Mouse (Mus musculus) limb, embryonic 11.5 days (tissue): Measurements from ENCODE around the gene Dnah3. TPM values are rescaled to one million over a fixed set of nuclear protein-coding genes. Genes with fewer than 3 reads are reported as not detected.
A peak's percentile ranks its signal among the peaks of the same experiment; 100 is the strongest.

Source experiments
- ATAC-seq: fragments of 200-750 bp; cut with Nextera tagmentation; 2 replicates; pipeline ENCODE4 v1.8.0; 2017; ENCODE audit warnings: low read depth; ENCODE audit not compliant: insufficient number of reproducible peaks, low FRiP score, low TSS enrichment
- DNase-seq: peaks from one replicate; pipeline ENCODE4 v3.0.0-alpha.2; 2015; ENCODE audit warnings: low spot score
- H3K27ac ChIP-seq: fragments of 300-500 bp; sonication (generic); replicated peaks from 2 replicates; pipeline ENCODE4 v1.5.1; 2014; ENCODE audit warnings: low read depth, mild to moderate bottlenecking, low read length
- H3K27me3 ChIP-seq: fragments of 300-500 bp; sonication (generic); 2 replicates; pipeline ENCODE4 v1.6.1; 2014; ENCODE audit warnings: mild to moderate bottlenecking, low read length, mixed read lengths; ENCODE audit not compliant: control insufficient read depth, insufficient read depth
- H3K36me3 ChIP-seq: fragments of 300-500 bp; sonication (generic); 2 replicates; pipeline ENCODE4 v1.6.1; 2014; ENCODE audit warnings: mild to moderate bottlenecking, low read length, moderate library complexity, mixed read lengths; ENCODE audit not compliant: control insufficient read depth, insufficient read depth
- H3K4me1 ChIP-seq: fragments of 300-500 bp; sonication (generic); 2 replicates; pipeline ENCODE4 v1.6.1; 2014; ENCODE audit warnings: low read length, mixed read lengths; ENCODE audit not compliant: control insufficient read depth, insufficient read depth
- H3K4me2 ChIP-seq: fragments of 300-500 bp; sonication (generic); 2 replicates; pipeline ENCODE4 v1.6.1; 2014; ENCODE audit warnings: low read depth, mild to moderate bottlenecking, moderate library complexity; ENCODE audit not compliant: severe bottlenecking
- H3K4me3 ChIP-seq: fragments of 300-500 bp; sonication (generic); 2 replicates; pipeline ENCODE4 v1.5.1; 2014; ENCODE audit warnings: low read depth, low read length
- H3K9ac ChIP-seq: fragments of 300-500 bp; sonication (generic); 2 replicates; pipeline ENCODE4 v1.6.1; 2014; ENCODE audit warnings: mild to moderate bottlenecking, low read length
- H3K9me3 ChIP-seq: fragments of 300-500 bp; sonication (generic); 2 replicates; pipeline ENCODE4 v1.6.1; 2016; ENCODE audit warnings: low read length; ENCODE audit not compliant: control insufficient read depth
- WGBS: fragments of 180-500 bp; shearing (Covaris S2); extraction: QIAGEN DNeasy Blood & Tissue Kit; methylation state at CpG from one replicate; pipeline ENCODE4 v1.1.7; 2014; 5-methylcytosine and 5-hydroxymethylcytosine counted together
- polyA plus RNA-seq: library from polyadenylated mRNA; unstranded; fragments of >200 nt; fragmentation: Nextera tagmentation; extraction: Ambion mirVana; gene quantifications from 2 replicates; pipeline ENCODE4 v1.2.1, GENCODE M21; 2014

Gene Dnah3
- polyA plus RNA-seq, 1 experiment from 2014 or later, result not detected

- no peaks in the 10 kb centered on the region for H3K36me3 ChIP-seq
- H3K9me3 ChIP-seq, result no peaks in the 10 kb centered on the region
- 77% methylated on average over 5 of the region's 5 CpGs for WGBS
- DNase-seq (no peak), ATAC-seq (no peak)
- H3K4me3 ChIP-seq, result no peak overlapping the region
- no peaks in the 10 kb centered on the region for H3K27me3 ChIP-seq
- H3K4me1 ChIP-seq, result no peaks in the 10 kb centered on the region
- no peak overlapping the region for H3K4me2 ChIP-seq
- H3K27ac ChIP-seq, result no peak overlapping the region
- no peak overlapping the region for H3K9ac ChIP-seq
These were observed 14.6 kb upstream of the Dnah3 start for GRCm38 (mm10) chr7:120109676-120110075.

- ATAC-seq, result no peak
- no peaks in the 10 kb centered on the region for H3K4me1 ChIP-seq
- no peaks in the 10 kb centered on the region for H3K27me3 ChIP-seq
- no peaks in the 10 kb centered on the region for H3K36me3 ChIP-seq
- WGBS, result 74% methylated on average over 2 of the region's 2 CpGs
- no peak overlapping the region for H3K4me2 ChIP-seq
- no peaks in the 10 kb centered on the region for H3K9me3 ChIP-seq
- DNase-seq, result no peak
- no peak overlapping the region for H3K9ac ChIP-seq
- no peak overlapping the region for H3K27ac ChIP-seq
- no peak overlapping the region for H3K4me3 ChIP-seq
These were observed 11.3 kb upstream of the Dnah3 start for GRCm38 (mm10) chr7:120106356-120106755.

- 82% methylated on average over 3 of the region's 3 CpGs for WGBS
- no peaks in the 10 kb centered on the region for H3K36me3 ChIP-seq
- H3K4me1 ChIP-seq, result no peaks in the 10 kb centered on the region
- H3K9me3 ChIP-seq, result no peaks in the 10 kb centered on the region
- H3K9ac ChIP-seq, result no peak overlapping the region
- H3K4me2 ChIP-seq, result no peak overlapping the region
- H3K4me3 ChIP-seq, result no peak overlapping the region
- no peak overlapping the region for H3K27ac ChIP-seq
- no peaks in the 10 kb centered on the region for H3K27me3 ChIP-seq
- no peak for ATAC-seq
- no peak for DNase-seq
These were observed 9.9 kb upstream of the Dnah3 start for GRCm38 (mm10) chr7:120104975-120105374.

GRCm38 (mm10) chr7:120103019-120103567 is 8.0 kb upstream of the Dnah3 start:
- no peaks in the 10 kb centered on the region for H3K9me3 ChIP-seq
- ATAC-seq (peak; percentile 40; the same call in 1 of the 2 replicates), DNase-seq (peak; percentile 51)
- H3K4me2 ChIP-seq, result peak overlapping the region; percentile 69
- under 1% methylated on average over 25 of the region's 25 CpGs for WGBS
- H3K27ac ChIP-seq, result no peak overlapping the region
- H3K27me3 ChIP-seq, result no peaks in the 10 kb centered on the region
- H3K4me3 ChIP-seq, result peak overlapping the region; percentile 57
- H3K4me1 ChIP-seq, result no peaks in the 10 kb centered on the region
- peak overlapping the region; percentile 65 for H3K9ac ChIP-seq
- H3K36me3 ChIP-seq, result no peaks in the 10 kb centered on the region

GRCm38 (mm10) chr7:120102164-120102972 is 7.3 kb upstream of the Dnah3 start, which contains the start of gene Tmem159:
TSS of gene Tmem159 (plus strand) at chr7:120102353.
- Histone ChIP-seq H3K9me3 (no peaks in the 10 kb centered on the region), H3K27ac (no peak within 1 kb of the TSS), H3K9ac (peak within 1 kb of the TSS; percentile 65), H3K27me3 (no peaks in the 10 kb centered on the region), H3K36me3 (no peaks in the 10 kb centered on the region), H3K4me2 (peak within 1 kb of the TSS; percentile 69), H3K4me3 (peak within 1 kb of the TSS; percentile 57), H3K4me1 (no peaks in the 10 kb centered on the region)
- ATAC-seq (peak; percentile 91), DNase-seq (peak; percentile 88)
- WGBS, result under 1% methylated on average over 42 of the region's 42 CpGs

GRCm38 (mm10) chr7:120098403-120098802 is 3.3 kb upstream of the Dnah3 start:
- ATAC-seq, result no peak
- H3K4me2 ChIP-seq, result no peak overlapping the region
- no peaks in the 10 kb centered on the region for H3K36me3 ChIP-seq
- no peak overlapping the region for H3K27ac ChIP-seq
- H3K9ac ChIP-seq, result no peak overlapping the region
- 23% methylated on average over 9 of the region's 9 CpGs for WGBS
- no peaks in the 10 kb centered on the region for H3K27me3 ChIP-seq
- no peaks in the 10 kb centered on the region for H3K4me1 ChIP-seq
- no peak overlapping the region for H3K4me3 ChIP-seq
- no peaks in the 10 kb centered on the region for H3K9me3 ChIP-seq
- DNase-seq, result peak; percentile 80

- Histone ChIP-seq H3K4me3 (no peak overlapping the region), H3K4me2 (no peak overlapping the region), H3K9me3 (no peaks in the 10 kb centered on the region), H3K9ac (no peak overlapping the region), H3K27ac (no peak overlapping the region), H3K4me1 (no peaks in the 10 kb centered on the region), H3K36me3 (no peaks in the 10 kb centered on the region), H3K27me3 (no peaks in the 10 kb centered on the region)
- ATAC-seq (0 out of 2 replicates have a peak, but pooled peaks have one; percentile 45), DNase-seq (peak; percentile 72)
- 9% methylated on average over 7 of the region's 7 CpGs for WGBS
These were observed 2.8 kb upstream of the Dnah3 start for GRCm38 (mm10) chr7:120097845-120098244.

- Histone ChIP-seq H3K4me3 (no peak overlapping the region), H3K9me3 (no peaks in the 10 kb centered on the region), H3K4me2 (no peak overlapping the region), H3K27me3 (no peaks in the 10 kb centered on the region), H3K36me3 (no peaks in the 10 kb centered on the region), H3K4me1 (no peaks in the 10 kb centered on the region), H3K27ac (no peak overlapping the region), H3K9ac (no peak overlapping the region)
- ATAC-seq (no peak), DNase-seq (no peak)
- 91% methylated on average over 3 of the region's 3 CpGs for WGBS
These were observed 864 bp downstream of the Dnah3 start for GRCm38 (mm10) chr7:120094216-120094615.
